Mouse (Mus musculus): ENCODE data around the gene Hk2. TPM values are rescaled to one million over a fixed set of nuclear protein-coding genes. Genes with fewer than 3 reads are reported as not detected.
"Not testable (repeated sequence)": the region's sequence is repeated elsewhere in the genome, so short reads cannot be mapped to it uniquely, and the experiment has no call there.

Gene Hk2
- polyA plus RNA-seq, 2 experiments = 14.2 to 18.5 TPM

DNA sequence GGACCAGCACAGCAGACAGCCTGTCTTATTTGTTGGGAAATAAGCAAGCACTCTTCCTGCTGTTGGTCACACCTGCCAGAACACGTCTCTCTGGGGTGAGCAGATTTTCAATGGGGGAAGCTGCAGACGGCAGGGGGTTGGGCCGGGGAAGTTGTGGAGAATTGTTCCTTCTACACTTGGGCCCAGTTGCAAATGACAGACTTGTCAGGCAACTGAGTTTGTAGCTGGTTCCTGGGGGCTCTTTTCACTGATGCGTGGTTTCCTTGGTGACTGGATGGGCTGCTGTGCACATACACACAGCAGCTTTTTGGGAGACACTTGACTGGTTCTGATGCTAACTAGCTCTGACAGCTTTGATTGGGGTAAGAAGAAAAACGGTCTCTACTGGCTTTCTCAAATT, 74.4 kb downstream of the Hk2 start:
- Histone ChIP-seq H3K9ac (ENCODE audit: low read depth, low read length, severe bottlenecking) (no peak overlapping the region), H3K27me3 (ENCODE audit: control insufficient read depth, insufficient read depth, low read length) (no peaks in the 10 kb centered on the region), H3K27ac (replicated peaks; ENCODE audit: low read depth, low read length) (no peak overlapping the region), H3K4me2 (replicated peaks; ENCODE audit: low read depth, low read length, severe bottlenecking) (no peak overlapping the region), H3K36me3 (ENCODE audit: control insufficient read depth, insufficient read depth, low read length) (no peaks in the 10 kb centered on the region), H3K9me3 (ENCODE audit: control insufficient read depth, low read length) (no peaks in the 10 kb centered on the region), H3K4me1 (ENCODE audit: control insufficient read depth, insufficient read depth, low read length) (no peaks in the 10 kb centered on the region), H3K4me3 (replicated peaks; ENCODE audit: low read length) (no peak overlapping the region)
- DNase-seq (ENCODE audit: low spot score) = no peak
- TF ChIP-seq POLR2A (IDR thresholded peaks at IDR 0.05; ENCODE audit: borderline replicate concordance, extremely low read depth, insufficient read depth, insufficient read length) = no peak
- 40% methylated on average over 5 of the region's 5 CpGs for WGBS
- no peak for ATAC-seq (ENCODE audit: low FRiP score, low read depth)

GRCm38 (mm10) chr6:82696736-82697135, 77.5 kb downstream of the Hk2 start:
- Histone ChIP-seq H3K36me3 (ENCODE audit: control insufficient read depth, insufficient read depth, low read length) (no peaks in the 10 kb centered on the region), H3K27ac (replicated peaks; ENCODE audit: low read depth, low read length) (no peak overlapping the region), H3K9me3 (ENCODE audit: control insufficient read depth, low read length) (no peaks in the 10 kb centered on the region), H3K27me3 (ENCODE audit: control insufficient read depth, insufficient read depth, low read length) (no peaks in the 10 kb centered on the region), H3K4me3 (replicated peaks; ENCODE audit: low read length) (no peak overlapping the region), H3K9ac (ENCODE audit: low read depth, low read length, severe bottlenecking) (no peak overlapping the region), H3K4me2 (replicated peaks; ENCODE audit: low read depth, low read length, severe bottlenecking) (no peak overlapping the region), H3K4me1 (ENCODE audit: control insufficient read depth, insufficient read depth, low read length) (no peaks in the 10 kb centered on the region)
- no peak for DNase-seq (ENCODE audit: low spot score)
- no peak for TF ChIP-seq POLR2A (IDR thresholded peaks at IDR 0.05; ENCODE audit: borderline replicate concordance, extremely low read depth, insufficient read depth, insufficient read length)
- 84% methylated on average over 3 of the region's 3 CpGs for WGBS
- ATAC-seq (ENCODE audit: low FRiP score, low read depth) = no peak

DNA sequence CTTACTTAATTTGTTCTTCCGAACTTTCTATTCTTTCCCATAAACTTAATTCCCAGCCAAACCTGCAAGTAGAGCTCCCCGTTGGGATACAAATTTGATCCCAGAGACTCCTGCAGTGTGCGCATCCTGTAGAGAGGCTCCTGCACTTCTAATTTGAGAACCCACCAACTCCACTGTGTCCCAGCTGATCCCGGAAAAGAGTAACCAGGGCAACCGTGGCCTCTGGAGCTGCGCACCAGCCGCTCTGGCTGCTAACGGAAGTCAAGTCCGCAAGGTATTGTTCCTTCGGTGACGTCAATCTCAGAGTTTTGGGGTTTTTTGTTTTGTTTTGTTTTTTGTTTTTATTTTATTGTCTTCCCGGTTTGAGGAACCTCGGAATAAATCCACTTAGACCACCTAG, 79.6 kb downstream of the Hk2 start:
- ATAC-seq (ENCODE audit: low FRiP score, low read depth) (no peak), DNase-seq (ENCODE audit: low spot score) (no peak)
- no peaks in the 10 kb centered on the region for H3K36me3 ChIP-seq (ENCODE audit: control insufficient read depth, insufficient read depth, low read length)
- H3K4me1 ChIP-seq (ENCODE audit: control insufficient read depth, insufficient read depth, low read length) = no peaks in the 10 kb centered on the region
- H3K4me2 ChIP-seq (replicated peaks; ENCODE audit: low read depth, low read length, severe bottlenecking) = no peak overlapping the region
- 59% methylated on average over 13 of the region's 13 CpGs for WGBS
- no peak for TF ChIP-seq POLR2A (IDR thresholded peaks at IDR 0.05; ENCODE audit: borderline replicate concordance, extremely low read depth, insufficient read depth, insufficient read length)
- no peak overlapping the region for H3K4me3 ChIP-seq (replicated peaks; ENCODE audit: low read length)
- no peak overlapping the region for H3K9ac ChIP-seq (ENCODE audit: low read depth, low read length, severe bottlenecking)
- no peak overlapping the region for H3K27ac ChIP-seq (replicated peaks; ENCODE audit: low read depth, low read length)
- no peaks in the 10 kb centered on the region for H3K9me3 ChIP-seq (ENCODE audit: control insufficient read depth, low read length)
- H3K27me3 ChIP-seq (ENCODE audit: control insufficient read depth, insufficient read depth, low read length) = no peaks in the 10 kb centered on the region

DNA sequence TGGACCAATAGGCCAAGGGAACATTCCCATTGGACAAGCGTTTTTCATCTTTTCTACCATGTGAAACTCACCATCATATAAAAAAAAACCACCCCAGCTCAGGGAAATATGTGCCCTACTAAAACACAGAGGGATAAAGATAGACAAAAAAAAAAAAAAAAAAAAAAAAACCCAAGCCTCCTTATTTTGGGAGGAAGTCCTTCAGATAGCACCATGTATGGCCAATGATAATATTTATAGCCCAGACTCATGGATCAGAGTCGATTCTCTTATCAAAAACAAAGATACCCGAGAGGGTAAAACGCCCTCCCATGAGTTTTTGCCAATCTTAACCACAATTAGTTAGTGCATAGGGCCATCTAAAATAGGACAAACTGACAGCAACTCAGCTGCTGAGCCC, 84.8 kb downstream of the Hk2 start:
- WGBS = 91% methylated on average over 4 of the region's 4 CpGs

DNA sequence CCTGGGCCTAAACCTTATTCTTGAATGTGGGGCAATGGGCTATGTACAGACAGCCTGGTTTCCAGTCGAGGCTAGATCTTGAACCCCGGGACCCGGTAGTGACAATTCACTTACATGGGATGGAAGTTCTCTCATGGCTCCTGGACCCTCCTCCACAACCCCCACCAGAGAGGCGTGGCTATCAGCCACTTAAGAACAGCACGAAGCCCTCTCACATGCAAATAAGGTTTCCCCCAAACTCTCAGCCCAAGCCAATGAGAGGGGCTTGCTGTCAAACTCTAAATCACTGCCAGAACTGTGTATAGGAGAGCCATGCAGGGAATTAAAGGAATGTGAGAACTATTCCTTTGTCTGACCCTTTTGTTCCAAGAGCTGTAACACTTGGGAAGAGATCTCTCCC, 85.7 kb downstream of the Hk2 start:
- not testable (repeated sequence) for DNase-seq (ENCODE audit: low spot score); ATAC-seq (ENCODE audit: low FRiP score, low read depth); H3K9me3 ChIP-seq (ENCODE audit: control insufficient read depth, low read length); H3K27me3 ChIP-seq (ENCODE audit: control insufficient read depth, insufficient read depth, low read length); H3K4me3 ChIP-seq (replicated peaks; ENCODE audit: low read length); H3K9ac ChIP-seq (ENCODE audit: low read depth, low read length, severe bottlenecking); H3K27ac ChIP-seq (replicated peaks; ENCODE audit: low read depth, low read length); H3K4me2 ChIP-seq (replicated peaks; ENCODE audit: low read depth, low read length, severe bottlenecking); H3K4me1 ChIP-seq (ENCODE audit: control insufficient read depth, insufficient read depth, low read length); H3K36me3 ChIP-seq (ENCODE audit: control insufficient read depth, insufficient read depth, low read length)
- WGBS = 54% methylated on average over 5 of the region's 5 CpGs

More for the DNA sequence above, 84.8 kb downstream of the Hk2 start:
- no peaks in the 10 kb centered on the region for H3K27me3 ChIP-seq (ENCODE audit: control insufficient read depth, insufficient read depth, low read length)
- ATAC-seq (ENCODE audit: low FRiP score, low read depth) = no peak
- no peak for TF ChIP-seq POLR2A (IDR thresholded peaks at IDR 0.05; ENCODE audit: borderline replicate concordance, extremely low read depth, insufficient read depth, insufficient read length)
- no peak overlapping the region for H3K4me3 ChIP-seq (replicated peaks; ENCODE audit: low read length)
- H3K36me3 ChIP-seq (ENCODE audit: control insufficient read depth, insufficient read depth, low read length) = no peaks in the 10 kb centered on the region
- H3K9me3 ChIP-seq (ENCODE audit: control insufficient read depth, low read length) = no peaks in the 10 kb centered on the region
- no peaks in the 10 kb centered on the region for H3K4me1 ChIP-seq (ENCODE audit: control insufficient read depth, insufficient read depth, low read length)
- DNase-seq (ENCODE audit: low spot score) = no peak
- no peak overlapping the region for H3K4me2 ChIP-seq (replicated peaks; ENCODE audit: low read depth, low read length, severe bottlenecking)
- H3K27ac ChIP-seq (replicated peaks; ENCODE audit: low read depth, low read length) = no peak overlapping the region
- no peak overlapping the region for H3K9ac ChIP-seq (ENCODE audit: low read depth, low read length, severe bottlenecking)

DNA sequence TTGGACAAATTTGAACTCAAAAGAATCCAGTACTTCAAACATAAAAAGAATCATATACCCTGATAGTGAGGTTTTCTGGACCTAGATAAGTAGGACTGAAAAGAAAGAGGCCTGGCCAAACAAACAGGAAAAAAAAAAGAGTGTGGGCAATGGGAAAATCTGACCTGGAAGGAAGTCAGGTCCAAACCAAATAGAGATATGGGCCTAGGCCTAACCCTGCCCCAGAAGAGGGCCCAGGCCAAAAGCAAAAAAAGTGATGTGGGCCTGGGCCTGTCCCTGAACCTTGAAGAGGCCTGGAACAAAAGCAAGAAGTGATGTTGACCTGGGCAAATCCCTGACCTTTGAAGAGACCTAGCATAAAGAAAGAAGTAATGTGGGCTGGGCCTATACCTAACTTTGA, 90.1 kb downstream of the Hk2 start:
- Histone ChIP-seq H3K4me3 (replicated peaks; ENCODE audit: low read length) (no peak overlapping the region), H3K27me3 (ENCODE audit: control insufficient read depth, insufficient read depth, low read length) (no peaks in the 10 kb centered on the region), H3K4me2 (replicated peaks; ENCODE audit: low read depth, low read length, severe bottlenecking) (no peak overlapping the region), H3K4me1 (ENCODE audit: control insufficient read depth, insufficient read depth, low read length) (no peaks in the 10 kb centered on the region), H3K9me3 (ENCODE audit: control insufficient read depth, low read length) (no peaks in the 10 kb centered on the region), H3K9ac (ENCODE audit: low read depth, low read length, severe bottlenecking) (no peak overlapping the region), H3K36me3 (ENCODE audit: control insufficient read depth, insufficient read depth, low read length) (no peaks in the 10 kb centered on the region), H3K27ac (replicated peaks; ENCODE audit: low read depth, low read length) (no peak overlapping the region)
- no peak for ATAC-seq (ENCODE audit: low FRiP score, low read depth)
- no peak for TF ChIP-seq POLR2A (IDR thresholded peaks at IDR 0.05; ENCODE audit: borderline replicate concordance, extremely low read depth, insufficient read depth, insufficient read length)
- no peak for DNase-seq (ENCODE audit: low spot score)

GRCm38 (mm10) chr6:82679286-82679685, 95.0 kb downstream of the Hk2 start:
- not testable (repeated sequence) for H3K4me1 ChIP-seq (ENCODE audit: control insufficient read depth, insufficient read depth, low read length); ATAC-seq (ENCODE audit: low FRiP score, low read depth); H3K4me2 ChIP-seq (replicated peaks; ENCODE audit: low read depth, low read length, severe bottlenecking); H3K36me3 ChIP-seq (ENCODE audit: control insufficient read depth, insufficient read depth, low read length); H3K27ac ChIP-seq (replicated peaks; ENCODE audit: low read depth, low read length); H3K9me3 ChIP-seq (ENCODE audit: control insufficient read depth, low read length); H3K27me3 ChIP-seq (ENCODE audit: control insufficient read depth, insufficient read depth, low read length); DNase-seq (ENCODE audit: low spot score); H3K9ac ChIP-seq (ENCODE audit: low read depth, low read length, severe bottlenecking); H3K4me3 ChIP-seq (replicated peaks; ENCODE audit: low read length)
- WGBS = 88% methylated on average over 2 of the region's 2 CpGs

- not testable (repeated sequence) for ATAC-seq (ENCODE audit: low FRiP score, low read depth); H3K4me1 ChIP-seq (ENCODE audit: control insufficient read depth, insufficient read depth, low read length); H3K9ac ChIP-seq (ENCODE audit: low read depth, low read length, severe bottlenecking); DNase-seq (ENCODE audit: low spot score); H3K9me3 ChIP-seq (ENCODE audit: control insufficient read depth, low read length); H3K4me2 ChIP-seq (replicated peaks; ENCODE audit: low read depth, low read length, severe bottlenecking); H3K27ac ChIP-seq (replicated peaks; ENCODE audit: low read depth, low read length); H3K27me3 ChIP-seq (ENCODE audit: control insufficient read depth, insufficient read depth, low read length); H3K36me3 ChIP-seq (ENCODE audit: control insufficient read depth, insufficient read depth, low read length); H3K4me3 ChIP-seq (replicated peaks; ENCODE audit: low read length)
- WGBS = 75% methylated on average over 3 of the region's 3 CpGs
Observed at GRCm38 (mm10) chr6:82677629-82678028, 96.6 kb downstream of the Hk2 start.

Data from limb, embryonic 14.5 days (tissue).